Mouse (Mus musculus): ENCODE measurements around the gene Gm37240. TPM values are rescaled to one million over a fixed set of nuclear protein-coding genes. Genes with fewer than 3 reads are reported as not detected.

The Gm37240 gene
- polyA plus RNA-seq, 1 experiment from 2014 or later: 13.4 TPM

- Histone ChIP-seq H3K27me3 (replicated peaks; ENCODE audit: control insufficient read depth, insufficient read depth, low read length) (no peaks in the 10 kb centered on the region), H3K9me3 (ENCODE audit: control insufficient read depth, low read length) (no peaks in the 10 kb centered on the region), H3K27ac (replicated peaks; ENCODE audit: low read depth, low read length) (no peak overlapping the region), H3K9ac (ENCODE audit: low read depth, low read length) (no peak overlapping the region), H3K4me2 (ENCODE audit: low read depth, low read length) (no peak overlapping the region), H3K4me1 (ENCODE audit: control insufficient read depth, insufficient read depth, low read length) (no peaks in the 10 kb centered on the region), H3K4me3 (ENCODE audit: low read depth, low read length) (no peak overlapping the region), H3K36me3 (ENCODE audit: control insufficient read depth, insufficient read depth, low read length) (no peaks in the 10 kb centered on the region)
- DNase-seq (ENCODE audit: low spot score): no peak
- 44% methylated on average over 1 of the region's 1 CpGs for WGBS
- no peak for ATAC-seq (ENCODE audit: low read depth)
These were observed 1026.6 kb downstream of the Gm37240 start for GRCm38 (mm10) chr3:84860669-84861068.

- DNase-seq (ENCODE audit: low spot score) (no peak), ATAC-seq (ENCODE audit: low read depth) (no peak)
- Histone ChIP-seq H3K4me2 (ENCODE audit: low read depth, low read length) (no peak overlapping the region), H3K27me3 (replicated peaks; ENCODE audit: control insufficient read depth, insufficient read depth, low read length) (no peaks in the 10 kb centered on the region), H3K36me3 (ENCODE audit: control insufficient read depth, insufficient read depth, low read length) (no peaks in the 10 kb centered on the region), H3K9me3 (ENCODE audit: control insufficient read depth, low read length) (no peaks in the 10 kb centered on the region), H3K9ac (ENCODE audit: low read depth, low read length) (no peak overlapping the region), H3K27ac (replicated peaks; ENCODE audit: low read depth, low read length) (no peak overlapping the region), H3K4me3 (ENCODE audit: low read depth, low read length) (no peak overlapping the region), H3K4me1 (ENCODE audit: control insufficient read depth, insufficient read depth, low read length) (no peaks in the 10 kb centered on the region)
- 88% methylated on average over 1 of the region's 1 CpGs for WGBS
These were observed 1032.9 kb downstream of the Gm37240 start for GRCm38 (mm10) chr3:84854440-84854839.

- Histone ChIP-seq H3K4me2 (ENCODE audit: low read depth, low read length) (no peak overlapping the region), H3K36me3 (ENCODE audit: control insufficient read depth, insufficient read depth, low read length) (no peaks in the 10 kb centered on the region), H3K27ac (replicated peaks; ENCODE audit: low read depth, low read length) (no peak overlapping the region), H3K9ac (ENCODE audit: low read depth, low read length) (no peak overlapping the region), H3K4me1 (ENCODE audit: control insufficient read depth, insufficient read depth, low read length) (no peaks in the 10 kb centered on the region), H3K9me3 (ENCODE audit: control insufficient read depth, low read length) (no peaks in the 10 kb centered on the region), H3K27me3 (replicated peaks; ENCODE audit: control insufficient read depth, insufficient read depth, low read length) (no peaks in the 10 kb centered on the region), H3K4me3 (ENCODE audit: low read depth, low read length) (no peak overlapping the region)
- ATAC-seq (ENCODE audit: low read depth) (no peak), DNase-seq (ENCODE audit: low spot score) (peak; percentile 33)
- 75% methylated on average over 7 of the region's 7 CpGs for WGBS
These were observed 1034.4 kb downstream of the Gm37240 start for GRCm38 (mm10) chr3:84852877-84853276.

GRCm38 (mm10) chr3:84851801-84852200, 1035.5 kb downstream of the Gm37240 start:
- 58% methylated on average over 1 of the region's 1 CpGs for WGBS

GRCm38 (mm10) chr3:84850418-84850817, 1036.9 kb downstream of the Gm37240 start:
- WGBS: 83% methylated on average over 1 of the region's 1 CpGs

More at GRCm38 (mm10) chr3:84851801-84852200, 1035.5 kb downstream of the Gm37240 start:
- no peaks in the 10 kb centered on the region for H3K27me3 ChIP-seq (replicated peaks; ENCODE audit: control insufficient read depth, insufficient read depth, low read length)
- H3K4me1 ChIP-seq (ENCODE audit: control insufficient read depth, insufficient read depth, low read length): no peaks in the 10 kb centered on the region
- no peak overlapping the region for H3K4me3 ChIP-seq (ENCODE audit: low read depth, low read length)
- ATAC-seq (ENCODE audit: low read depth) (no peak), DNase-seq (ENCODE audit: low spot score) (no peak)
- no peaks in the 10 kb centered on the region for H3K9me3 ChIP-seq (ENCODE audit: control insufficient read depth, low read length)
- no peak overlapping the region for H3K27ac ChIP-seq (replicated peaks; ENCODE audit: low read depth, low read length)
- no peaks in the 10 kb centered on the region for H3K36me3 ChIP-seq (ENCODE audit: control insufficient read depth, insufficient read depth, low read length)
- no peak overlapping the region for H3K9ac ChIP-seq (ENCODE audit: low read depth, low read length)
- no peak overlapping the region for H3K4me2 ChIP-seq (ENCODE audit: low read depth, low read length)

GRCm38 (mm10) chr3:84848798-84849197, 1038.5 kb downstream of the Gm37240 start:
- H3K4me3 ChIP-seq (ENCODE audit: low read depth, low read length): no peak overlapping the region
- no peaks in the 10 kb centered on the region for H3K4me1 ChIP-seq (ENCODE audit: control insufficient read depth, insufficient read depth, low read length)
- H3K27ac ChIP-seq (replicated peaks; ENCODE audit: low read depth, low read length): no peak overlapping the region
- DNase-seq (ENCODE audit: low spot score) (no peak), ATAC-seq (ENCODE audit: low read depth) (no peak)
- no peaks in the 10 kb centered on the region for H3K9me3 ChIP-seq (ENCODE audit: control insufficient read depth, low read length)
- no peaks in the 10 kb centered on the region for H3K36me3 ChIP-seq (ENCODE audit: control insufficient read depth, insufficient read depth, low read length)
- WGBS: 81% methylated on average over 4 of the region's 4 CpGs
- H3K9ac ChIP-seq (ENCODE audit: low read depth, low read length): no peak overlapping the region
- H3K27me3 ChIP-seq (replicated peaks; ENCODE audit: control insufficient read depth, insufficient read depth, low read length): no peaks in the 10 kb centered on the region
- H3K4me2 ChIP-seq (ENCODE audit: low read depth, low read length): no peak overlapping the region

More at GRCm38 (mm10) chr3:84850418-84850817, 1036.9 kb downstream of the Gm37240 start:
- H3K36me3 ChIP-seq (ENCODE audit: control insufficient read depth, insufficient read depth, low read length): no peaks in the 10 kb centered on the region
- ATAC-seq (ENCODE audit: low read depth) (no peak), DNase-seq (ENCODE audit: low spot score) (no peak)
- H3K4me2 ChIP-seq (ENCODE audit: low read depth, low read length): no peak overlapping the region
- H3K4me3 ChIP-seq (ENCODE audit: low read depth, low read length): no peak overlapping the region
- H3K9me3 ChIP-seq (ENCODE audit: control insufficient read depth, low read length): no peaks in the 10 kb centered on the region
- H3K4me1 ChIP-seq (ENCODE audit: control insufficient read depth, insufficient read depth, low read length): no peaks in the 10 kb centered on the region
- H3K27ac ChIP-seq (replicated peaks; ENCODE audit: low read depth, low read length): no peak overlapping the region
- no peaks in the 10 kb centered on the region for H3K27me3 ChIP-seq (replicated peaks; ENCODE audit: control insufficient read depth, insufficient read depth, low read length)
- H3K9ac ChIP-seq (ENCODE audit: low read depth, low read length): no peak overlapping the region

- Histone ChIP-seq H3K36me3 (ENCODE audit: control insufficient read depth, insufficient read depth, low read length) (no peaks in the 10 kb centered on the region), H3K27ac (replicated peaks; ENCODE audit: low read depth, low read length) (no peak overlapping the region), H3K9me3 (ENCODE audit: control insufficient read depth, low read length) (no peaks in the 10 kb centered on the region), H3K4me2 (ENCODE audit: low read depth, low read length) (no peak overlapping the region), H3K9ac (ENCODE audit: low read depth, low read length) (no peak overlapping the region), H3K27me3 (replicated peaks; ENCODE audit: control insufficient read depth, insufficient read depth, low read length) (no peaks in the 10 kb centered on the region), H3K4me3 (ENCODE audit: low read depth, low read length) (no peak overlapping the region), H3K4me1 (ENCODE audit: control insufficient read depth, insufficient read depth, low read length) (no peaks in the 10 kb centered on the region)
- DNase-seq (ENCODE audit: low spot score) (peak; percentile 84), ATAC-seq (ENCODE audit: low read depth) (no peak)
- WGBS: 38% methylated on average over 1 of the region's 1 CpGs
These were observed 1043.7 kb downstream of the Gm37240 start for GRCm38 (mm10) chr3:84843594-84843993.

GRCm38 (mm10) chr3:84842793-84843192, 1044.5 kb downstream of the Gm37240 start:
- Histone ChIP-seq H3K4me2 (ENCODE audit: low read depth, low read length) (no peak overlapping the region), H3K4me1 (ENCODE audit: control insufficient read depth, insufficient read depth, low read length) (no peaks in the 10 kb centered on the region), H3K4me3 (ENCODE audit: low read depth, low read length) (no peak overlapping the region), H3K9me3 (ENCODE audit: control insufficient read depth, low read length) (no peaks in the 10 kb centered on the region), H3K27ac (replicated peaks; ENCODE audit: low read depth, low read length) (no peak overlapping the region), H3K27me3 (replicated peaks; ENCODE audit: control insufficient read depth, insufficient read depth, low read length) (no peaks in the 10 kb centered on the region), H3K36me3 (ENCODE audit: control insufficient read depth, insufficient read depth, low read length) (no peaks in the 10 kb centered on the region), H3K9ac (ENCODE audit: low read depth, low read length) (no peak overlapping the region)
- no peak for DNase-seq (ENCODE audit: low spot score)
- 89% methylated on average over 2 of the region's 2 CpGs for WGBS
- no peak for ATAC-seq (ENCODE audit: low read depth)

GRCm38 (mm10) chr3:84841271-84841670, 1046.0 kb downstream of the Gm37240 start:
- ATAC-seq (ENCODE audit: low read depth) (no peak), DNase-seq (ENCODE audit: low spot score) (no peak)
- H3K9me3 ChIP-seq (ENCODE audit: control insufficient read depth, low read length): no peaks in the 10 kb centered on the region
- H3K27ac ChIP-seq (replicated peaks; ENCODE audit: low read depth, low read length): no peak overlapping the region
- no peak overlapping the region for H3K9ac ChIP-seq (ENCODE audit: low read depth, low read length)
- no peaks in the 10 kb centered on the region for H3K4me1 ChIP-seq (ENCODE audit: control insufficient read depth, insufficient read depth, low read length)
- 84% methylated on average over 4 of the region's 4 CpGs for WGBS
- H3K36me3 ChIP-seq (ENCODE audit: control insufficient read depth, insufficient read depth, low read length): no peaks in the 10 kb centered on the region
- H3K4me2 ChIP-seq (ENCODE audit: low read depth, low read length): no peak overlapping the region
- no peaks in the 10 kb centered on the region for H3K27me3 ChIP-seq (replicated peaks; ENCODE audit: control insufficient read depth, insufficient read depth, low read length)
- H3K4me3 ChIP-seq (ENCODE audit: low read depth, low read length): no peak overlapping the region
